Mouse (Mus musculus): ENCODE data around the gene Klf6.
A peak's percentile ranks its signal among the peaks of the same experiment; 100 is the strongest.

- TF ChIP-seq POLR2A (IDR thresholded peaks at IDR 0.05; ENCODE audit: insufficient read length, low read depth) (no peak), POLR2AphosphoS2 (IDR thresholded peaks at IDR 0.05; ENCODE audit: insufficient read length, low read depth) (no peak), USF1 (IDR thresholded peaks at IDR 0.05; ENCODE audit: low read depth) (peak; percentile 77), TCF12 (IDR thresholded peaks at IDR 0.05; ENCODE audit: insufficient read depth, poor library complexity, severe bottlenecking) (no peak), MYOG (IDR thresholded peaks at IDR 0.05; ENCODE audit: control insufficient read depth in 1 of 3, insufficient read depth in 1 of 3, insufficient read length in 2 of 3, low read depth in 2 of 3) (no peak), MYOD1 (IDR thresholded peaks at IDR 0.05; ENCODE audit: control insufficient read depth in 1 of 3, insufficient read length in 2 of 3, low read depth in 2 of 3) (no peak), MAX (IDR thresholded peaks at IDR 0.05; ENCODE audit: low read depth) (no peak), CEBPB (IDR thresholded peaks at IDR 0.05; ENCODE audit: insufficient read depth, poor library complexity, severe bottlenecking) (no peak)
Observed at GRCm38 (mm10) chr13:5864265-5865097, 3.2 kb downstream of the Klf6 start.
